Mouse (Mus musculus): Measurements from ENCODE around the gene Spryd4.

GRCm38 (mm10) chr10:128236321-128236720 lies 24.7 kb upstream of the Spryd4 start:
- TF ChIP-seq CTCF (IDR thresholded peaks at IDR 0.05; ENCODE audit: low read depth) (no peak), EP300 (IDR thresholded peaks at IDR 0.05; ENCODE audit: low read depth) (no peak)
